In genomic region chr8:84774473-84774911, GRCm38 (mm10) we compare ENCODE assay signal across 8 mouse cellular contexts. TPM values are rescaled to one million over a fixed set of nuclear protein-coding genes. Genes with fewer than 3 reads are reported as not detected.
DNase-seq lines count a peak whose midpoint lies in the region; ATAC-seq and TF ChIP-seq lines count a peak whose summit lies in the region.

No protein-coding gene starts in this region.

- WGBS in embryonic facial prominence, embryonic 14.5 days: 1% methylated on average over 10 of the region's 10 CpGs
- 12% methylated on average over 10 of the region's 10 CpGs for WGBS in heart, embryonic 16.5 days
- 2% methylated on average over 10 of the region's 10 CpGs for WGBS in limb, embryonic 12.5 days

- peak overlapping the region; percentile 60 for H3K4me2 ChIP-seq in embryonic facial prominence, embryonic 14.5 days (ENCODE audit: low read depth, low read length)
- peak overlapping the region; percentile 68 for H3K4me2 ChIP-seq in heart, embryonic 16.5 days (ENCODE audit: low read depth, low read length)
- peak overlapping the region; percentile 65 for H3K4me2 ChIP-seq in limb, embryonic 12.5 days

- H3K4me1 ChIP-seq in embryonic facial prominence, embryonic 14.5 days (ENCODE audit: control insufficient read depth, insufficient read depth, low read length): peaks cover 66% of the 10 kb centered on the region
- peaks cover 36% of the 10 kb centered on the region for H3K4me1 ChIP-seq in heart, embryonic 16.5 days (ENCODE audit: control insufficient read depth, insufficient read depth, low read length)
- peaks cover 77% of the 10 kb centered on the region for H3K4me1 ChIP-seq in limb, embryonic 12.5 days (replicated peaks)

- H3K27ac ChIP-seq in embryonic facial prominence, embryonic 14.5 days (replicated peaks; ENCODE audit: low read depth, low read length): peak overlapping the region; percentile 93
- H3K27ac ChIP-seq in heart, embryonic 16.5 days (ENCODE audit: low read length): peak overlapping the region; percentile 74
- peak overlapping the region; percentile 64 for H3K27ac ChIP-seq in limb, embryonic 12.5 days

- no peak for TF ChIP-seq CTCF in C2C12 (IDR thresholded peaks at IDR 0.05; ENCODE audit: control insufficient read depth, insufficient read depth, insufficient read length)

- no peak overlapping the region for H3K4me3 ChIP-seq in C2C12 (ENCODE audit: insufficient read depth, poor library complexity, severe bottlenecking)
- peak overlapping the region; percentile 34 for H3K4me3 ChIP-seq in embryonic facial prominence, embryonic 14.5 days (ENCODE audit: low read depth, low read length)
- peak overlapping the region; percentile 25 for H3K4me3 ChIP-seq in heart, embryonic 16.5 days (ENCODE audit: low read length)
- H3K4me3 ChIP-seq in limb, embryonic 12.5 days (replicated peaks): peak overlapping the region; percentile 34

- no peaks in the 10 kb centered on the region for H3K9me3 ChIP-seq in embryonic facial prominence, embryonic 14.5 days (ENCODE audit: control insufficient read depth, low read length)
- H3K9me3 ChIP-seq in heart, embryonic 16.5 days (replicated peaks; ENCODE audit: control insufficient read depth, low read length): no peaks in the 10 kb centered on the region
- no peaks in the 10 kb centered on the region for H3K9me3 ChIP-seq in limb, embryonic 12.5 days

- no peak for ATAC-seq in frontal cortex, adult (ENCODE audit: low TSS enrichment)
- peak; percentile 72 for ATAC-seq in embryonic facial prominence, embryonic 14.5 days (ENCODE audit: low read depth)
- ATAC-seq in heart, embryonic 16.5 days (replicated peaks; ENCODE audit: extremely low read depth, insufficient read depth, low FRiP score): peak; percentile 43; the same call in 1 of the 2 replicates
- ATAC-seq in limb, embryonic 12.5 days (ENCODE audit: insufficient number of reproducible peaks, insufficient read depth, low FRiP score, low TSS enrichment, low read depth): 0 out of 2 replicates have a peak, but pooled peaks have one; percentile 7

- H3K79me2 ChIP-seq in C2C12 (ENCODE audit: control insufficient read depth, insufficient read depth): peaks cover 98% of the 10 kb centered on the region

- no peaks in the 10 kb centered on the region for H3K27me3 ChIP-seq in C2C12 (ENCODE audit: control insufficient read depth, insufficient read depth, insufficient read length)
- peaks cover 50% of the 10 kb centered on the region for H3K27me3 ChIP-seq in embryonic facial prominence, embryonic 14.5 days (replicated peaks; ENCODE audit: control insufficient read depth, insufficient read depth, low read length)
- peaks cover 47% of the 10 kb centered on the region for H3K27me3 ChIP-seq in heart, embryonic 16.5 days (ENCODE audit: control insufficient read depth, insufficient read depth, low read length)
- peaks cover 93% of the 10 kb centered on the region for H3K27me3 ChIP-seq in limb, embryonic 12.5 days

- peak overlapping the region; percentile 2 for H3ac ChIP-seq in C2C12 (ENCODE audit: control insufficient read depth, insufficient read length, low read depth)

- peak; percentile 67 to 74 for DNase-seq in frontal cortex, postnatal 14 days (ENCODE audit: low spot score in 2 of 2)
- DNase-seq in embryonic facial prominence, embryonic 14.5 days (ENCODE audit: low spot score): peak; percentile 92
- peak; percentile 80 for DNase-seq in right cerebral cortex, postnatal 25 days
- DNase-seq in adrenal gland, postnatal 4 days (ENCODE audit: low spot score in 2 of 2): no peak

- H3K36me3 ChIP-seq in C2C12 (ENCODE audit: control insufficient read depth, insufficient read depth): peaks cover 14% of the 10 kb centered on the region
- H3K36me3 ChIP-seq in embryonic facial prominence, embryonic 14.5 days (ENCODE audit: control insufficient read depth, insufficient read depth, low read length): peaks cover 20% of the 10 kb centered on the region
- H3K36me3 ChIP-seq in heart, embryonic 16.5 days (ENCODE audit: control insufficient read depth, insufficient read depth): no peaks in the 10 kb centered on the region
- peaks cover 17% of the 10 kb centered on the region for H3K36me3 ChIP-seq in limb, embryonic 12.5 days

- peaks cover 38% of the 10 kb centered on the region for H3K79me3 ChIP-seq in C2C12 (ENCODE audit: low read depth)

- peak overlapping the region; percentile 55; the same call in 1 of the 2 replicates for H3K9ac ChIP-seq in embryonic facial prominence, embryonic 14.5 days (ENCODE audit: low read depth, low read length)
- peak overlapping the region; percentile 33; the same call in 1 of the 2 replicates for H3K9ac ChIP-seq in heart, embryonic 16.5 days (ENCODE audit: low read length)
- peak overlapping the region; percentile 4 for H3K9ac ChIP-seq in limb, embryonic 12.5 days (replicated peaks)

TF ChIP-seq in C2C12, 6 proteins besides CTCF, POLR2A, EP300 and RAD21:
- TF ChIP-seq MAX (IDR thresholded peaks at IDR 0.05) (no peak), USF1 (IDR thresholded peaks at IDR 0.05; ENCODE audit: low read depth) (no peak), FOSL1 (IDR thresholded peaks at IDR 0.05; ENCODE audit: insufficient read depth, low read length, poor library complexity, severe bottlenecking) (no peak), CEBPB (IDR thresholded peaks at IDR 0.05; ENCODE audit: low read depth) (no peak), MYOG (IDR thresholded peaks at IDR 0.05; ENCODE audit: control insufficient read depth, extremely low read depth, insufficient read length) (no peak), MYOD1 (IDR thresholded peaks at IDR 0.05; ENCODE audit: control insufficient read depth, insufficient read length, low read depth) (no peak)

RNA-seq across cellular contexts. Expression of gene Nfix, which starts 25.7 kb away (rescaled TPM):
- 50.7 TPM for polyA plus RNA-seq in C2C12 (2012; fragmentation: generic; extraction: Trizol)
- polyA plus RNA-seq in embryonic facial prominence, embryonic 14.5 days (2014; fragmentation: Nextera tagmentation; extraction: Ambion mirVana): 64.0 and 67.4 TPM in 2 replicates
- polyA plus RNA-seq in heart, embryonic 16.5 days (2015; fragmentation: Nextera tagmentation; extraction: Ambion mirVana): 12.7 and 15.9 TPM in 2 replicates
- polyA plus RNA-seq in limb, embryonic 12.5 days (2016; fragmentation: Nextera tagmentation; extraction: Ambion mirVana): 14.5 and 18.1 TPM in 2 replicates
- total RNA-seq in adrenal gland, postnatal 4 days (2021): 100 to 1,000 TPM; 134 to 137 TPM

RNA-seq across cellular contexts. Expression of gene Dand5, which starts 48.1 kb away (rescaled TPM):
- 2.4 TPM for polyA plus RNA-seq in C2C12 (2012; fragmentation: generic; extraction: Trizol)
- polyA plus RNA-seq in embryonic facial prominence, embryonic 14.5 days (2014; fragmentation: Nextera tagmentation; extraction: Ambion mirVana): 5.8 and 6.8 TPM in 2 replicates
- polyA plus RNA-seq in heart, embryonic 16.5 days (2015; fragmentation: Nextera tagmentation; extraction: Ambion mirVana): 6.6 and 6.8 TPM in 2 replicates
- 4.1 and 5.1 TPM in 2 replicates for polyA plus RNA-seq in limb, embryonic 12.5 days (2016; fragmentation: Nextera tagmentation; extraction: Ambion mirVana)
- 1 to 10 TPM; 5.7 to 6.7 TPM for total RNA-seq in adrenal gland, postnatal 4 days (2021)

RNA-seq across cellular contexts. Expression of gene G430095P16Rik, which starts 51.7 kb away (rescaled TPM):
- 2.9 TPM for polyA plus RNA-seq in C2C12 (2012; fragmentation: generic; extraction: Trizol)
- 2.0 and 2.7 TPM in 2 replicates for polyA plus RNA-seq in embryonic facial prominence, embryonic 14.5 days (2014; fragmentation: Nextera tagmentation; extraction: Ambion mirVana)
- 3.1 and 4.7 TPM in 2 replicates for polyA plus RNA-seq in heart, embryonic 16.5 days (2015; fragmentation: Nextera tagmentation; extraction: Ambion mirVana)
- polyA plus RNA-seq in limb, embryonic 12.5 days (2016; fragmentation: Nextera tagmentation; extraction: Ambion mirVana): 9.7 and 11.8 TPM in 2 replicates
- 1 to 10 TPM; 1.2 TPM for total RNA-seq in adrenal gland, postnatal 4 days (2021)

RNA-seq across cellular contexts. Expression of gene Gadd45gip1, which starts 56.8 kb away (rescaled TPM):
- polyA plus RNA-seq in C2C12 (2012; fragmentation: generic; extraction: Trizol): 32.5 TPM
- polyA plus RNA-seq in embryonic facial prominence, embryonic 14.5 days (2014; fragmentation: Nextera tagmentation; extraction: Ambion mirVana): 41.3 and 41.5 TPM in 2 replicates
- 47.7 and 48.3 TPM in 2 replicates for polyA plus RNA-seq in heart, embryonic 16.5 days (2015; fragmentation: Nextera tagmentation; extraction: Ambion mirVana)
- 46.5 and 48.6 TPM in 2 replicates for polyA plus RNA-seq in limb, embryonic 12.5 days (2016; fragmentation: Nextera tagmentation; extraction: Ambion mirVana)
- total RNA-seq in adrenal gland, postnatal 4 days (2021): 10 to 100 TPM; 46.9 to 48.0 TPM

Comparison
In these comparisons a context has a peak if more than half of its experiments do, and no peak if none do; other contexts are left out.
1. DNase-seq: peak in frontal cortex, postnatal 14 days (2 of 2), embryonic facial prominence, embryonic 14.5 days (single experiment) and right cerebral cortex, postnatal 25 days (single experiment); none in adrenal gland, postnatal 4 days (0 of 2).
2. H3K9ac ChIP-seq: peak in every context shown above with its lines; median percentile 55 in embryonic facial prominence, embryonic 14.5 days; 33 in heart, embryonic 16.5 days; 4 in limb, embryonic 12.5 days.
3. Peak in every context shown above with its lines, with median percentiles within 50 percentile points of each other: H3K27ac ChIP-seq and H3K4me2 ChIP-seq.